Mouse (Mus musculus) heart, postnatal 25 days (tissue): ENCODE data around the gene Prnd. TPM values are rescaled to one million over a fixed set of nuclear protein-coding genes. Genes with fewer than 3 reads are reported as not detected.

Source experiments
- total RNA-seq, 2 experiments: library from RNA; stranded (reverse); gene quantifications; 2 replicates each; pipeline ENCODE4 v1.2.3; 2021

Gene Prnd
- total RNA-seq, 2 experiments from 2014 or later: 1.4 to 2.0 TPM

Other genes with a start within 250 kb of the Prnd start
- not detected for gene Erv3, start 91.1 kb upstream of the Prnd start, total RNA-seq
- gene Prnp, start 40.9 kb upstream of the Prnd start, total RNA-seq: 10 to 100 TPM; 89.2 to 90.0 TPM
- 1 to 10 TPM; 1.9 to 2.5 TPM for gene Prn, start 40.9 kb upstream of the Prnd start, total RNA-seq
- 10 to 100 TPM in 1 of 2 experiments, 1 to 10 TPM in 1; 8.2 to 10.4 TPM for gene Rassf2, start 79.4 kb downstream of the Prnd start, total RNA-seq
- gene Slc23a2, start 194.2 kb downstream of the Prnd start, total RNA-seq: 10 to 100 TPM; 13.5 to 14.5 TPM